Mouse (Mus musculus) left cerebral cortex, postnatal 10 days (tissue): ENCODE measurements around the gene Plekhg5. TPM values are rescaled to one million over a fixed set of nuclear protein-coding genes. Genes with fewer than 3 reads are reported as not detected.
"Not testable (repeated sequence)": the region's sequence is repeated elsewhere in the genome, so short reads cannot be mapped to it uniquely, and the experiment has no call there.

ENCODE experiments used
- DNase-seq, 2 experiments: peaks; one replicate each; pipeline ENCODE4 v3.0.0; 2021 to 2022; ENCODE audit warnings: low spot score in 2 of 2, mixed read lengths in 1 of 2; ENCODE audit errors: extremely low spot score in 1 of 2
- intact Hi-C: fragments of 180-260 bp; cut with DNase I; formaldehyde crosslinking; loops from one replicate; pipeline ENCODE4 v1.15.1; 2025
- total RNA-seq, 2 experiments: library from RNA; stranded (reverse); gene quantifications; 2 replicates each; pipeline ENCODE4 v1.2.3; 2021

Plekhg5 gene
- total RNA-seq, result 10 to 100 TPM; 43.3 to 46.9 TPM

- intact Hi-C loops, result no loop called here
- peak in 1 of 2 experiments; percentile 77 for DNase-seq
Measured at GRCm38 (mm10) chr4:152072121-152072601, at the start of gene Plekhg5. TSS of gene Plekhg5 (plus strand) at chr4:152072498.

- intact Hi-C loops, result no loop called here
- DNase-seq, result no peak
Measured at GRCm38 (mm10) chr4:152022506-152022905, 49.8 kb upstream of the Plekhg5 start.

DNA sequence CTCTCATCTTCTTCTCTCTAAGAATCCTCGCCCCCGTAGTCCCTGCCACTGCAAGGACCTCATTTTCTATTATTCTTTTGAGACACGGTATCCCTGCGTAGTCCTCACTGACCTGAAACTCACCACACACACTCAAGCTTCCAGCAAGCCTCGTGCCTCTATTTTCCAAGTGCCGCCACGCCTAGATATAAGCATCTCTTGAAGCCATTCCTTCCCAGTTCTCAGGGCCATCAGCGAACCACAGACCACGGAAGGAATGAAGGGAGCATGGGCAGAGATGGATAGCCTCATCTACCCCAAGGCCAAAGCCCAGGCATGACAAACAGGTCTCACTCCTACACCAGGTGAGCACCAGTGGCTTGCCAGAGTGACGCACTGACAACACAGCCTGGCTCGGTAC lies 47.8 kb upstream of the Plekhg5 start:
- intact Hi-C loops, result no loop called here
- no peak for DNase-seq

DNA sequence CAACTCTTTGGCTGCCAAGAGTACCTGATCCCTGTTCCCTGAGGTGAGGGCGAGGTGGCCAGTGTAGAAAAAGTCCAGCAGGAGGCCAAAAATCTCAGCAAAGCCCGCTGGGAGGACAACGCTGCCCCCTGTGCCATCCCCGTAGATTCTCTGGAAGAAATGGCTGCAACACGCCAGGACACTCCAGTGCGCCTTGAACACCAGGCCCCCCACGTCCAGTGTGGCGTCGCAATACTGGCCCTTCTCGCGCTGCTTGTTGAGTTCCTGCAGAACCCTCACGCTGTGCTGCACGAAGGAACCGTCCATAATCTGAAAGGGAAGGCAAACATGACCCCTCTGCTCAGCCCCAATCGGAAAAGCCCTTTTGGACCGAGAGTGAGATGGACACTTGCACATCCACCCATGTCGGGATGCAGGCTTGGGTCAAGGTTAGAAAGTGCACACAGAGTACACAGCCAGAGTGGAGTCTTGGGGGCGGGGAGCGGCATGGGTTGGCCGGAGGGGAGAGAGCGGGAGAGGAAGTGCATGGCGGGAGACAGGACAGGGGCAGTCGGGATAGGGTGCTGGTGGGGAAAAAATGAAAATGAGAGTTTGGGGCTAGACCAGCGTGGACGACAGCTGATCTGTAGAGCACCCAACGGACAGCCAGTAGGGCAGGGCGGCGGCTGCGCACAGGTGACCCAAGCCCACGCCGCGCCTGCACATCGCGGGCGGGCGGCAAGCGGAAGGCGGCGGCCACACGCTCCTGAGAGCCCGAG lies 45.4 kb upstream of the Plekhg5 start:
- no peak for DNase-seq
- intact Hi-C loops, result no loop called here

GRCm38 (mm10) chr4:152027524-152027923 lies 44.8 kb upstream of the Plekhg5 start, which contains the start of gene Zbtb48:
TSS of gene Zbtb48 (minus strand) at chr4:152027671.
- DNase-seq, result peak; percentile 97 to 98
- intact Hi-C loops, result no loop called here

DNA sequence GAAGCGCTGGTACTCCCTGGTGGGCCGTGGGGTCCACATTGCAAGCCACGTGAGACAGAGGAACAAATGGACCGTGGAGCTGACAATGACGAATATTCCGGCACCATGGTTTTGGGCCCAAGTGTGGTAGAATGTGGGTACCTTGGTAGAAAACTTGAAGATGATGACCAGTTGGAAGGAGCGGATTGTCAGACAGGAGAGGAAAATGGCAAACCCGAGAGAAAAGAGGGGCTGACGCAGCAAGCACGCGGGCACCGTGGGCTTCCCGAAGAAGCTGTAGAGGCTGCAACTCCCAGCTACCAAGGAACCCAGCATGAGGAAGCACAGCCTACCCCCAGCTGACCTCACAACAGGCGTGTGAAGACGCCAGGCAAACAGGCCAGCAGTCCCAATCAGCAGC lies 43.8 kb upstream of the Plekhg5 start:
- DNase-seq, result no peak

GRCm38 (mm10) chr4:152029087-152029486 lies 43.2 kb upstream of the Plekhg5 start:
- DNase-seq, result no peak
- intact Hi-C loops, result no loop called here

More for the DNA sequence above, 43.8 kb upstream of the Plekhg5 start:
- intact Hi-C loops, result no loop called here

DNA sequence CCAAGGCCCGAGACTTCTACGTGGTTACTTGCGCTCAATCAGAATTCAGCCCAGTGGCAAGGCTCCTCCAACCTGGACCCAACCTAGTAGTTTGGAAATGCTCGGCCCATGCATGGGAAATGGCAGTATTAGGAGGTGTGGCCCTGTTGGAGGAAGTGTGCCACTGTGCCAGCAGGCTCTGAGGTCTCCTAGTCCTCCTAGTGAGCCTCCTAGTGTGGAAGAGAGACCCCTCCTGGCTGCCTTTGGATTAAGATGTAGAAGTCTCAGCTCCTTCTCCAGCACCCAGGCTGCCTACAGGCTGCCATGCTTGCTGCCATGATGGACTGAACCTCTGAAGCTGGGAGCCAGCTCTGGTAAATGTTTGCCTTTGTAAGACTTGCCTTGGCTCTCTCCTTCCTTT lies 42.3 kb upstream of the Plekhg5 start:
- no peak for DNase-seq
- intact Hi-C loops, result loop anchor here (5.0 kb wide), 1 partner anchor 48 kb away; no protein-coding TSS in a partner anchor

GRCm38 (mm10) chr4:152032922-152033321 lies 39.4 kb upstream of the Plekhg5 start:
- intact Hi-C loops, result loop anchor here (5.0 kb wide), 1 partner anchor 51 kb away; no protein-coding TSS in a partner anchor
- DNase-seq, result no peak

DNA sequence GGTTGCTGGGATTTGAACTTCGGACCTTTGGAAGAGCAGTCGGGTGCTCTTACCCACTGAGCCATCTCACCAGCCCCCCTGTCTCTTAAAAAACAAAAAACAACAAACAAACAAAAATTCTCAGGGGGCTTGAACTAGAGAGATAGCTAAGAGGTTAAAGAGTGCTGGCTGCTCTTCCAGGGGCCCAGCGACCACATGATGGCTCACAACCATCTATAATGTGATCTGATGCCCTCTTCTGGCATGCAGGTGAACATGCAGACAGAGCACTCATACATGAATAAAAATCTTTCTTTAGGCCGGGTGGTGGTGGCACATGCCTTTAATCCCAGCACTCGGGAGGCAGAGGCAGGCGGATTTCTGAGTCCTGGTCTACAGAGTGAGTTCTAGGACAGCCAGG lies 35.8 kb upstream of the Plekhg5 start:
- intact Hi-C loops, DNase-seq: not testable (repeated sequence)

- no peak for DNase-seq
- intact Hi-C loops, result no loop called here
Measured at GRCm38 (mm10) chr4:152038225-152038984, 33.9 kb upstream of the Plekhg5 start, which contains the start of gene Tas1r1. TSS of gene Tas1r1 (minus strand) at chr4:152038568.

- intact Hi-C loops, result no loop called here
- peak; percentile 80 to 95 for DNase-seq
Measured at GRCm38 (mm10) chr4:152038985-152039830, 33.1 kb upstream of the Plekhg5 start, which contains the start of gene Nol9. TSS of gene Nol9 (plus strand) at chr4:152039321.

DNA sequence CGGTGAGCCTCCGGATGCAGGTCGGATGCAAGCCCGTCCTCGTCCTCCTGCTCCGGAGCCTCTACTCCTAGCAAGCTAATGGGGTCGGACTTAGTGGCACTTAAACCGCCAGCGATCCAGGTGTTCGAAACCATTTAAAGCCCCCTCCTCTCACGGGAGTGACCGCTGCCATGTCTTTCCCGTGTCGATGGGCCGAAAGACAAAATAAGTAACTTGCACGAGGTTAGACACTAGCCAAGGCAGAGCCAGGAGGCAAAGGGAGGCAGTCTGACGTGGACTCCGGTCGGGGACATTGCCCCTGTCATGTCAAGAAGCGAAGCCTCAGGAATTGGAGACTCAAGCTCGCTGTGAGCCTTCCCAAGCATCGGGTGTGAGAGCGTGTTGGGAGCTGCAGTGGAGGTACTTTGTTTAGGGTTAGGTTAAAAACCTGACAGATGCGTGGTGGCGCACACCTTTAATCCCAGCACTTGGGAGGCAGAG lies 32.4 kb upstream of the Plekhg5 start:
- intact Hi-C loops, result no loop called here
- no peak for DNase-seq

GRCm38 (mm10) chr4:152041924-152042641 lies 30.2 kb upstream of the Plekhg5 start:
- intact Hi-C loops, result no loop called here
- no peak for DNase-seq

DNA sequence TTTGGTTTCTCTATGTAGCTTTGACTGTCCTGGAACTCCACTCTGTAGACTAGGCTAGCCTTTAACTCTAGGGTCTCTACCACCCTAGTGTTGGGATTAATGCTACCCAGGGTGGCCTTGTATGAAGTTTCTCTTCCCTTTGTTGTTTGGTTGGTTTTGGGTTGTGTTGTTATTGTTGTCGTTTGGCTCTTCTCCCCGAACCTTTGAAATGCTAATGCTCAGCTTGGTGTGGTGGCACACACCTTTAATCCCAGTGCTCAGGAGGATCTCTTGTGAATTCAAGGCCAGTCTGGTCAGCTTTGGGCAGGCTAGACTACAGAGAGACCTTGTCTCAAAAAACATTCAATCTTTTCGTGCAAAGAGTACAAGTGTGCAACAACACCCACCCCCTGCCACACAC lies 29.1 kb upstream of the Plekhg5 start:
- no peak for DNase-seq
- intact Hi-C loops, result no loop called here

- DNase-seq, result no peak
- intact Hi-C loops, result no loop called here
Measured at GRCm38 (mm10) chr4:152044609-152045008, 27.7 kb upstream of the Plekhg5 start.

DNA sequence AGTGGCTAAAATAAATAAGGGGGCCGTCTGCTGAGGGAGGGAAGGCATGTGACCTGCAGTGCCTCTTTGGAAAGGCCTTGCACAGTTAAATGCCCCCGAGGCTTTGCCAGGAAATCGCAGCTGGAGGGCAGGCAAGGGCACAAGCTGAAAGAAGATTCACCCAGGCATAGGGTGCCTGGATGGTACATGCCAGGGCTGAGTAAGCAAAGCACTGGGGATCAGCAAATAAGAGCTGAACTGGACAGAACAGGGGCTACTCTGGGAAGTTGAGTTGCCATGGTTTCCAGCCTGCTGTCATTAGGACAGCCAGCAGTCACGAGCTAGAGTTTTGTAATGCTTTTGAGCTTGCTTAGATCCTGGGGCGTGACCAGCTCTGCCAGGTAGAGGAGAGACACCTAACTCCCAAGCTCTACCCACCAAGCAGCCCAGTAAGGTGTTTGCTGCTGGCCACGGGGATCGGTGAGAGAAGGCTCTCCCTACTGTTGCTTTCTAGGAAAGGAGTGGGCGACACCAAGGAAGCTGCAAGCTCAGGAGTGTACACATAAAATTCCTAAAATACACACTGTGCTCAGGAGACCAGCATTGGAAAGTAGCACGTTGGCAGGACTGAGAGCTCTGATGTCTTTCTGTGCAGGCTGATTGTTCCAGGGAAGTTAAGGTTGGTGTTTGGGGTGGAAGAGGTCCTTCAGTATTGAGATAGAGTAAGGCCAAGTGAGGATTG lies 9.7 kb upstream of the Plekhg5 start:
- intact Hi-C loops, result no loop called here
- DNase-seq, result no peak
